Mouse (Mus musculus): ENCODE data around the gene Trim63. TPM values are rescaled to one million over a fixed set of nuclear protein-coding genes. Genes with fewer than 3 reads are reported as not detected.

Gene Trim63
- polyA plus RNA-seq, 1 experiment = not detected

DNA sequence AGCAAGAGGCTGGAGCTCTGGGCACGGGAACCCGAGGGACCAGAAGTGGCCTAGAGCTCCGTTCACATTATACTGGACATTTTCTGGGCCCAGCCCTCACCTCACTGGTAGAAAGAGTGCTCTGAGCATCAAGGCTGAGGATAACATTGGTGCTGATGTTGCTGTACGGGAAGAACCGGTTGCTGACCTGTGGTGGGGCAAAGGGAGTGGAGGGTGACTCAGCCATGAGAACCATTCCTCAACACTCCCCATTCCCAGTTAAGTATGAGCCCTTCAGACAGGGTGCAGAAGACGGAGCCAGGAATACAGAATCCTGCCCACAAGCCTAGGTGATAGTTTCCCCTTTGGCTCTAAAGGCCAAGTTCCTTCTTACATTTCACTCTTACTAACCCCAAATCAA is 44.7 kb downstream of the Trim63 start:
- TF ChIP-seq CTCF (IDR thresholded peaks at IDR 0.05; ENCODE audit: borderline replicate concordance, insufficient read depth, low read length) = no peak
- no peaks in the 10 kb centered on the region for H3K4me1 ChIP-seq (ENCODE audit: control insufficient read depth, insufficient read depth, low read length)
- no peak overlapping the region for H3K4me3 ChIP-seq (ENCODE audit: insufficient read depth, low read length)
- H3K27ac ChIP-seq (ENCODE audit: insufficient read depth, low read length) = no peak overlapping the region

- Histone ChIP-seq H3K4me1 (ENCODE audit: control insufficient read depth, insufficient read depth, low read length) (no peaks in the 10 kb centered on the region), H3K27ac (ENCODE audit: insufficient read depth, low read length) (no peak overlapping the region), H3K4me3 (ENCODE audit: insufficient read depth, low read length) (no peak overlapping the region)
- TF ChIP-seq POLR2A (IDR thresholded peaks at IDR 0.05; ENCODE audit: low read depth, low read length) (no peak), CTCF (IDR thresholded peaks at IDR 0.05; ENCODE audit: borderline replicate concordance, insufficient read depth, low read length) (no peak)
Measured at GRCm38 (mm10) chr4:134361215-134361614, 46.3 kb downstream of the Trim63 start.

- H3K4me3 ChIP-seq (ENCODE audit: insufficient read depth, low read length) = no peak overlapping the region
- no peak for TF ChIP-seq CTCF (IDR thresholded peaks at IDR 0.05; ENCODE audit: borderline replicate concordance, insufficient read depth, low read length)
- no peak for TF ChIP-seq POLR2A (IDR thresholded peaks at IDR 0.05; ENCODE audit: low read depth, low read length)
- no peak overlapping the region for H3K27ac ChIP-seq (ENCODE audit: insufficient read depth, low read length)
- H3K4me1 ChIP-seq (ENCODE audit: control insufficient read depth, insufficient read depth, low read length) = no peaks in the 10 kb centered on the region
Measured at GRCm38 (mm10) chr4:134362124-134362523, 47.2 kb downstream of the Trim63 start.

- TF ChIP-seq POLR2A (IDR thresholded peaks at IDR 0.05; ENCODE audit: low read depth, low read length) (no peak), CTCF (IDR thresholded peaks at IDR 0.05; ENCODE audit: borderline replicate concordance, insufficient read depth, low read length) (no peak)
- Histone ChIP-seq H3K4me3 (ENCODE audit: insufficient read depth, low read length) (no peak overlapping the region), H3K27ac (ENCODE audit: insufficient read depth, low read length) (no peak overlapping the region), H3K4me1 (ENCODE audit: control insufficient read depth, insufficient read depth, low read length) (no peaks in the 10 kb centered on the region)
Measured at GRCm38 (mm10) chr4:134362586-134362985, 47.7 kb downstream of the Trim63 start.

- Histone ChIP-seq H3K4me1 (ENCODE audit: control insufficient read depth, insufficient read depth, low read length) (no peaks in the 10 kb centered on the region), H3K27ac (ENCODE audit: insufficient read depth, low read length) (no peak overlapping the region), H3K4me3 (ENCODE audit: insufficient read depth, low read length) (no peak overlapping the region)
- TF ChIP-seq POLR2A (IDR thresholded peaks at IDR 0.05; ENCODE audit: low read depth, low read length) (no peak), CTCF (IDR thresholded peaks at IDR 0.05; ENCODE audit: borderline replicate concordance, insufficient read depth, low read length) (no peak)
Measured at GRCm38 (mm10) chr4:134365280-134365679, 50.4 kb downstream of the Trim63 start.

GRCm38 (mm10) chr4:134370649-134371221 is 55.8 kb downstream of the Trim63 start:
- no peaks in the 10 kb centered on the region for H3K4me1 ChIP-seq (ENCODE audit: control insufficient read depth, insufficient read depth, low read length)
- TF ChIP-seq CTCF (IDR thresholded peaks at IDR 0.05; ENCODE audit: borderline replicate concordance, insufficient read depth, low read length) (no peak), POLR2A (IDR thresholded peaks at IDR 0.05; ENCODE audit: low read depth, low read length) (no peak)

GRCm38 (mm10) chr4:134371316-134371855 is 56.5 kb downstream of the Trim63 start:
- H3K4me1 ChIP-seq (ENCODE audit: control insufficient read depth, insufficient read depth, low read length) = no peaks in the 10 kb centered on the region
- no peak for TF ChIP-seq POLR2A (IDR thresholded peaks at IDR 0.05; ENCODE audit: low read depth, low read length)
- no peak for TF ChIP-seq CTCF (IDR thresholded peaks at IDR 0.05; ENCODE audit: borderline replicate concordance, insufficient read depth, low read length)
- H3K27ac ChIP-seq (ENCODE audit: insufficient read depth, low read length) = no peak overlapping the region
- H3K4me3 ChIP-seq (ENCODE audit: insufficient read depth, low read length) = no peak overlapping the region

More at GRCm38 (mm10) chr4:134370649-134371221, 55.8 kb downstream of the Trim63 start:
- no peak overlapping the region for H3K4me3 ChIP-seq (ENCODE audit: insufficient read depth, low read length)
- no peak overlapping the region for H3K27ac ChIP-seq (ENCODE audit: insufficient read depth, low read length)

GRCm38 (mm10) chr4:134372294-134372747 is 57.4 kb downstream of the Trim63 start:
- H3K4me1 ChIP-seq (ENCODE audit: control insufficient read depth, insufficient read depth, low read length) = no peaks in the 10 kb centered on the region
- peak overlapping the region; percentile 40 for H3K4me3 ChIP-seq (ENCODE audit: insufficient read depth, low read length)
- H3K27ac ChIP-seq (ENCODE audit: insufficient read depth, low read length) = no peak overlapping the region
- TF ChIP-seq CTCF (IDR thresholded peaks at IDR 0.05; ENCODE audit: borderline replicate concordance, insufficient read depth, low read length) = no peak
- TF ChIP-seq POLR2A (IDR thresholded peaks at IDR 0.05; ENCODE audit: low read depth, low read length) = peak; percentile 50; the same call in 1 of the 2 replicates

DNA sequence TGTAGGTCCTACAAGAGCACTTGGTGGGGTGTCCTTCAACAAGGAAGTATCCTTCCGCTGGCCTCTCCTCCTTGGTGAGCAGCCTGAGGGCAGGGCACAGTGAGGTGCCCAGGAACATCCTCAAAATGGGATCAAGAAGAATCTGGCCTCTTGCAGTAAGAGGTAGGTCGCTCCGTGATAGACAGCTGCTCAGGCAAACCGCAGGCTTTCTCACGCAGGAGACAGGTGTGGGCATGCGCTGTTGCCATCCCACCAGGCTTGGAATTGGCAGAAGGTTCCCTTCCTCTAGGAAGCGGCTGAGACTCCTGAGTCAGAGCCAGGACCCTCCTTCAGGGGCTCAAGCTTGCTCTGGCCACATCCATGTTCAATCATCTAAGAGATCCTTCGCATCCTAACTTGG is 58.4 kb downstream of the Trim63 start:
- Histone ChIP-seq H3K4me3 (ENCODE audit: insufficient read depth, low read length) (no peak overlapping the region), H3K4me1 (ENCODE audit: control insufficient read depth, insufficient read depth, low read length) (no peaks in the 10 kb centered on the region)
- TF ChIP-seq POLR2A (IDR thresholded peaks at IDR 0.05; ENCODE audit: low read depth, low read length) (no peak), CTCF (IDR thresholded peaks at IDR 0.05; ENCODE audit: borderline replicate concordance, insufficient read depth, low read length) (no peak)

DNA sequence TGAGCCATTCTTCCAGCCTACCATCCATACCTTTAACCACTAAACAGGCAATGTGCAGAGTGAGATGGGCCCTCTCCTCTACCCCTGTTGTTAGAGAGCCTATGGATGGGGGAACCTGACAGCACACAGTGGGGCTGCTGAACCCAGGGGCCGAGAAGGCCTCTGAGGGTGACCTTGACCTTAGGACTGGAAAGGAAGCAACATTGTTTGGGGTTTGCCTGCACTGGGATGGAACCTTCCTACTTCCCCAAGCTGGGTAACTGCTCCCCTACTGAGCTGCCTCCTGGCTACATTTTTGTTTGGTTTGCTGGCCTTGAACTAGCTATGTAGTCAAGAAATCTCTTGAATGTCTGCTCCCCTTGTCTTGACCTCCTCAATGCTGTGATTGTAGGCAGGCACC is 59.4 kb downstream of the Trim63 start:
- TF ChIP-seq POLR2A (IDR thresholded peaks at IDR 0.05; ENCODE audit: low read depth, low read length) (no peak), CTCF (IDR thresholded peaks at IDR 0.05; ENCODE audit: borderline replicate concordance, insufficient read depth, low read length) (no peak)
- Histone ChIP-seq H3K27ac (ENCODE audit: insufficient read depth, low read length) (no peak overlapping the region), H3K4me3 (ENCODE audit: insufficient read depth, low read length) (no peak overlapping the region), H3K4me1 (ENCODE audit: control insufficient read depth, insufficient read depth, low read length) (no peaks in the 10 kb centered on the region)

More for the DNA sequence above, 58.4 kb downstream of the Trim63 start:
- H3K27ac ChIP-seq (ENCODE audit: insufficient read depth, low read length) = no peak overlapping the region
